Mouse (Mus musculus): Measurements from ENCODE around the gene H2al1k. TPM values are rescaled to one million over a fixed set of nuclear protein-coding genes. Genes with fewer than 3 reads are reported as not detected.
"Not testable (repeated sequence)": the region's sequence is repeated elsewhere in the genome, so short reads cannot be mapped to it uniquely, and the experiment has no call there.

H2al1k gene
- polyA plus RNA-seq (2014; fragmentation: Nextera tagmentation; extraction: Ambion mirVana) = not detected in 2 replicates

DNA sequence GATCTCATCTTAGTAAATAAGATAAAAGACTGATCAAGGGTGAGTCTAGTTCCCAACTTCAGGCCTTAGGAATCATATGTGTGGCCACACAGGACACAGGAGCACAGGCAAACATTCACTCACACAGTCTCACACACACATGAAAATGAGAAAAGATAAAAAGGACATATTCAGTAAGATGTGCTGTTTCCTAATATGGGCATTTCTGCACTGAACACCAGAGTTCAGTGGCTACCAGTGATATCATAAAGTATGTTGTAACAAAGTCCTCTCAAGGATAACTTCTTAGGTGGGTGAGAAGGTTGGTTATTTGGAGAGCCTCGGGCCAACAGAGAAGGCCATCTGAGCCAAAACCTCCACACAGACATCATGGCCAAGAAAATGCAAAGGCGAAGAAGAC lies at the start of gene H2al1k:
TSS of gene H2al1k (plus strand) at position 301 of the 400 bp plus-strand sequence.
- H3K27ac ChIP-seq; ATAC-seq (ENCODE audit: low FRiP score); H3K4me1 ChIP-seq (replicated peaks; ENCODE audit: control insufficient read depth, insufficient read depth, low read length); H3K4me2 ChIP-seq (replicated peaks); H3K27me3 ChIP-seq (ENCODE audit: control insufficient read depth, insufficient read depth, low read length); H3K4me3 ChIP-seq (replicated peaks; ENCODE audit: low read length); DNase-seq (ENCODE audit: low spot score); H3K9me3 ChIP-seq (ENCODE audit: control insufficient read depth, low read length); H3K36me3 ChIP-seq (replicated peaks; ENCODE audit: control insufficient read depth, insufficient read depth); H3K9ac ChIP-seq: not testable (repeated sequence)
- whole genome bisulfite sequencing = no CpG with 5 or more reads among the region's 2 CpGs

DNA sequence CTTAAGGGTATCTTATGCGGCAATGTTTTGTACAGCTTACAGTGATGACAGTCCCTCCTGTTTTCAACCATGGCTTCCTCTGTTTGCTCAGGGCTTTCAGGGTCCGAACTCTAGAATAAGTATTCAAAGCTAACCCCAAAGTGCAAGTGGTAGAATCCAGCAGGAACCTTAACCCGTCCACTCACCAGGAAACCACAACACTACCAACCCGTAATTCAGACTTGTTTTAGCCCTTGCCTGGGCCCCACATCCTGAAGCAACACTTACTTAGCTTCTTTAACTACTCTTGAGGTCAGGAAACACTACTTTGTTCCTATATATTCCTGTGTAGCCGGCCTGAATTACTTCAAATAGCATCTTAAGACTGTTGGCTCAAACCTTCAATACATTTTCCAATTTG lies 47.6 kb upstream of the H2al1k start:
- Histone ChIP-seq H3K27me3 (ENCODE audit: control insufficient read depth, insufficient read depth, low read length) (no peaks in the 10 kb centered on the region), H3K27ac (no peak overlapping the region), H3K4me2 (replicated peaks) (no peak overlapping the region), H3K4me3 (replicated peaks; ENCODE audit: low read length) (no peak overlapping the region), H3K9ac (no peak overlapping the region), H3K36me3 (replicated peaks; ENCODE audit: control insufficient read depth, insufficient read depth) (no peaks in the 10 kb centered on the region), H3K9me3 (ENCODE audit: control insufficient read depth, low read length) (no peaks in the 10 kb centered on the region), H3K4me1 (replicated peaks; ENCODE audit: control insufficient read depth, insufficient read depth, low read length) (no peaks in the 10 kb centered on the region)
- WGBS = 84% methylated on average over 5 of the region's 5 CpGs
- ATAC-seq (ENCODE audit: low FRiP score) = no peak
- no peak for DNase-seq (ENCODE audit: low spot score)

DNA sequence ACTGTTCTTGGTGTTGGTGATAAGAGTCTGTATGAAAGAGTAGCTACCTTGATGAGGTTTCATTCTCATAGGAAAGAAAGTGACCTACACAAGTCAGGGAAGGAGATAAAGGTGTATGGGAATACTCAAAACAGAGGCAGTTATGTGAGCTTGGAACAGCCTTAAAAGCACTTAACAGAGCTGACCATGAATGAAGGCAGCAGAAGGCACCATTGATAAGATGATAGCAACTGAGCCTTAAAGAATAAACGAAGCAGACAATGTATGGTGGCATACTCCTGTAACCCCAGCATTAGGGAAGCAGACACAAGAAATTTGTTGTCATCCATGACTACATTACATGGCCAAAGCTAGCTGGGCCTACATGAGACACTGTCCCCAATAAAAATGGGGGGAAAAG lies 47.0 kb upstream of the H2al1k start:
- WGBS = 56% methylated on average over 1 of the region's 1 CpGs
- H3K4me1 ChIP-seq (replicated peaks; ENCODE audit: control insufficient read depth, insufficient read depth, low read length) = no peaks in the 10 kb centered on the region
- H3K4me2 ChIP-seq (replicated peaks) = no peak overlapping the region
- no peak for DNase-seq (ENCODE audit: low spot score)
- no peaks in the 10 kb centered on the region for H3K27me3 ChIP-seq (ENCODE audit: control insufficient read depth, insufficient read depth, low read length)
- H3K4me3 ChIP-seq (replicated peaks; ENCODE audit: low read length) = no peak overlapping the region
- H3K9ac ChIP-seq = no peak overlapping the region
- no peaks in the 10 kb centered on the region for H3K36me3 ChIP-seq (replicated peaks; ENCODE audit: control insufficient read depth, insufficient read depth)
- no peak for ATAC-seq (ENCODE audit: low FRiP score)
- H3K27ac ChIP-seq = no peak overlapping the region
- H3K9me3 ChIP-seq (ENCODE audit: control insufficient read depth, low read length) = no peaks in the 10 kb centered on the region

DNA sequence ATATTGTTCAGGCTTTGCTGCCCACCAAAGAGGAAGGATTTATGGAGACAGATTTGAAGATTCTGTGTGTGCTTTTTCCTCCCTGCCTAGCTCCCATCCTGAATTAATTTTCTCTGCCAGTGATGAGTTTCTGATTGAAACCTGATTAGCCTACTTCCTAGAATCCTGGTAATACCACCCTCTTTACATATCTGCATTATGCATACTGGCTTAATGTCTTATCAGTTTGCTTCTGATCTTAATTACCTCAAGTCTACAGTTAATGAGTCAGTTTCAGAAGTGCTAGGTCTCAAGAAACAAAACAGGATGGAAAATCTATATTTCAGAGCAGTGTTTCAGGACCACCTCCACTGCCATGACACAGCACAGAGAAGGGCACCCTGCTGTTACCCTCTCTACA lies 34.0 kb upstream of the H2al1k start:
- ATAC-seq (ENCODE audit: low FRiP score); H3K36me3 ChIP-seq (replicated peaks; ENCODE audit: control insufficient read depth, insufficient read depth); H3K9ac ChIP-seq; H3K4me2 ChIP-seq (replicated peaks); H3K27ac ChIP-seq; H3K27me3 ChIP-seq (ENCODE audit: control insufficient read depth, insufficient read depth, low read length); DNase-seq (ENCODE audit: low spot score); H3K4me3 ChIP-seq (replicated peaks; ENCODE audit: low read length); H3K9me3 ChIP-seq (ENCODE audit: control insufficient read depth, low read length); H3K4me1 ChIP-seq (replicated peaks; ENCODE audit: control insufficient read depth, insufficient read depth, low read length): not testable (repeated sequence)

DNA sequence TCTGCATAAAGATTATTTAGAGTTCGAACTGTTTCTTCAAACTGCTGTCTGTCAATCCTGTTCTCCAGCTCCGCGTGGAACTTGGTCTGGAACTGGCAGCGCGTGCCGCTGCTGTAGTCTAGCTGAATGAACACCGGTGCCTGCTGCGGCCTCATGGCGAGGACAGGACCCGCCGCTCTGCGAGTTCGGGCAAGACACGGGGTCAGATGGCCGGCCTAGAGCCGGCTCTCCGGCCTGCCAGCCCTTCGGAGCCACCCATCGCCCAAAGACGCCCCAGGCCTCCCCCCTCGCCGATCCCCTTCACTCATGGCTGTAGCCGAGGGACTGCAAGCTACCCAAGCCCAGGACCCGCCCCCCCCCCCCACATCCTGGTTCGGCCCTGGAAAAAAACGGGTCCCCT lies 22.5 kb upstream of the H2al1k start:
- not testable (repeated sequence) for H3K27me3 ChIP-seq (ENCODE audit: control insufficient read depth, insufficient read depth, low read length); ATAC-seq (ENCODE audit: low FRiP score); DNase-seq (ENCODE audit: low spot score); H3K36me3 ChIP-seq (replicated peaks; ENCODE audit: control insufficient read depth, insufficient read depth); H3K4me3 ChIP-seq (replicated peaks; ENCODE audit: low read length); H3K27ac ChIP-seq; H3K4me1 ChIP-seq (replicated peaks; ENCODE audit: control insufficient read depth, insufficient read depth, low read length); H3K4me2 ChIP-seq (replicated peaks); H3K9ac ChIP-seq; H3K9me3 ChIP-seq (ENCODE audit: control insufficient read depth, low read length)
- 93% methylated on average over 19 of the region's 26 CpGs for WGBS

DNA sequence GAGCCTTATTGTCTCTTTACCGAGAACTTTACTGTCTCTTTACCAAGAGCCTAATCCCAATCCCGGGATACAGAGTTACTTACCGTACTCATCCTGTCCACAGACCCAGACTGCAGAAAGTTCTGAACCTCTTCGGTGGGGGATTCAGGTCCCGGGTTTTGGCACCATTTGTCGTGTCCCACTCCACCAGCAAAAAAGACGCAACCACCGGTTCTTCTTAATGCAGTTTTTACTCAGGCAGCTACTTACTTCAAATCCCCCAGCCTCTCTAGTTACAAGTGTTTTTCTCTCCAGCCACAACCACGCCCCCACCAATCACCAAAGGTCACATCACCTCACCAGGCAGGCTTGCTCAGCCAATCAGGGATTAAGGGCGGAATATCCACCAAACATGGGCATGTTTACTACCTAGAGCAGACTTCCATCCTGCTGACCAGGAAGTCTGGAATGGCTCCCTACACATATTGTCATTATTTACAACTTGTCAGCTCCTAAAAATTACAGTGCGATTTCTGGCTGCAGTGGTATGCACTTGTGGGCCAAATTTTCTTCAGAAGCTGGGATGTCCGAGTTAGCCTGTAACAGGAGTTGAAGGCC lies 18.0 kb upstream of the H2al1k start:
- H3K27ac ChIP-seq; DNase-seq (ENCODE audit: low spot score); H3K9me3 ChIP-seq (ENCODE audit: control insufficient read depth, low read length); H3K36me3 ChIP-seq (replicated peaks; ENCODE audit: control insufficient read depth, insufficient read depth); ATAC-seq (ENCODE audit: low FRiP score); H3K9ac ChIP-seq; H3K4me1 ChIP-seq (replicated peaks; ENCODE audit: control insufficient read depth, insufficient read depth, low read length); H3K27me3 ChIP-seq (ENCODE audit: control insufficient read depth, insufficient read depth, low read length); H3K4me2 ChIP-seq (replicated peaks); H3K4me3 ChIP-seq (replicated peaks; ENCODE audit: low read length): not testable (repeated sequence)
- WGBS = 90% methylated on average over 12 of the region's 12 CpGs

DNA sequence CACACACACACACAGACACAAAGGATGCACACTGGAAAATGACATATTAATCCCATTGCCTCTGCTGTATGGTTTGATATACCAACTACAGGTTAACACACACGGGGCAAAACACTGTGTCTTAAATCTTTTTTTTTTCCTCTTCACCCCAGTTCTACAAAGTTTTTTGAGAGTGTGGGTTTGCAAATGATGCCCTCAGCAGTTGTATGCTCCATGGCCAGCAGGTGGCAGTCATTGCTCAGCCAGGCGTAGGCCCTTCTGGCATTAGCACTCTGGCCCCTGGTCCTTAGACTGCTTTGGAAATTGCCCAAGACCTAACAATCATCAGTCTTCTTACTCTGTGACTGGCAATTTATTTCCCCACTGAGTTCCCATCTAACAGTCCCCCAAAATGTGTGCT lies 17.4 kb upstream of the H2al1k start:
- not testable (repeated sequence) for H3K4me1 ChIP-seq (replicated peaks; ENCODE audit: control insufficient read depth, insufficient read depth, low read length); H3K4me3 ChIP-seq (replicated peaks; ENCODE audit: low read length); H3K36me3 ChIP-seq (replicated peaks; ENCODE audit: control insufficient read depth, insufficient read depth); H3K4me2 ChIP-seq (replicated peaks); H3K9me3 ChIP-seq (ENCODE audit: control insufficient read depth, low read length); H3K9ac ChIP-seq; ATAC-seq (ENCODE audit: low FRiP score); DNase-seq (ENCODE audit: low spot score); H3K27ac ChIP-seq; H3K27me3 ChIP-seq (ENCODE audit: control insufficient read depth, insufficient read depth, low read length)
- 65% methylated on average over 2 of the region's 2 CpGs for WGBS

DNA sequence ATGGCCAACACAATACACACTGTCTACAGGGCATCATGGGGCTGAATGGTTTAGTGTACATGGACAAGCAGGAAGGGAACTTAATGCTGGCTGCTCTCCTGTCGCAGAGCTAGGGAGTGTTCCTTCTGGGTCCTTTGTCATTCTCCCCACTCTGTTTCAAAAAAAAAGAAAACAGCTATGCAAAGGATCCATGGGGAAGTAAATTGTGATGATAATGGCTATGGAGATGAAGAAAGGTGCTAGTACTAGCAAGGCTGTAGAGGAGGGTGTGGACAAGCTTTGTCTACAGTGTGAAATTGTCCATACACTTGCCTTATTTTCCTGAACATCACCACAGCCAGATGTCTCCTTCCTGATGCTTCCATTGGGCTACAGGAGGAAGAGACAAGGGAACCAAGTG lies 15.4 kb upstream of the H2al1k start:
- WGBS = 53% methylated on average over 1 of the region's 1 CpGs
- not testable (repeated sequence) for DNase-seq (ENCODE audit: low spot score); H3K9ac ChIP-seq; H3K27ac ChIP-seq; H3K4me1 ChIP-seq (replicated peaks; ENCODE audit: control insufficient read depth, insufficient read depth, low read length); H3K27me3 ChIP-seq (ENCODE audit: control insufficient read depth, insufficient read depth, low read length); H3K36me3 ChIP-seq (replicated peaks; ENCODE audit: control insufficient read depth, insufficient read depth); H3K9me3 ChIP-seq (ENCODE audit: control insufficient read depth, low read length); ATAC-seq (ENCODE audit: low FRiP score); H3K4me2 ChIP-seq (replicated peaks); H3K4me3 ChIP-seq (replicated peaks; ENCODE audit: low read length)

DNA sequence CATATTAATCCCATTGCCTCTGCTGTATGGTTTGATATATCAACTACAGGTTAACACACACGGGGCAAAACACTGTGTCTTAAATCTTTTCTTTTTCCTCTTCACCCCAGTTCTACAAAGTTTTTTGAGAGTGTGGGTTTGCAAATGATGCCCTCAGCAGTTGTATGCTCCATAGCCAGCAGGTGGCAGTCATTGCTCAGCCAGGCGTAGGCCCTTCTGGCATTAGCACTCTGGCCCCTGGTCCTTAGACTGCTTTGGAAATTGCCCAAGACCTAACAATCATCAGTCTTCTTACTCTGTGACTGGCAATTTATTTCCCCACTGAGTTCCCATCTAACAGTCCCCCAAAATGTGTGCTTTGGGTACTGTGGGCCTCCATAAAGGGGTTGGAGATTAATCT lies 23.6 kb downstream of the H2al1k start:
- DNase-seq (ENCODE audit: low spot score) (peak; percentile 26), ATAC-seq (ENCODE audit: low FRiP score) (0 out of 2 replicates have a peak, but pooled peaks have one; percentile 34)
- not testable (repeated sequence) for H3K36me3 ChIP-seq (replicated peaks; ENCODE audit: control insufficient read depth, insufficient read depth); H3K4me1 ChIP-seq (replicated peaks; ENCODE audit: control insufficient read depth, insufficient read depth, low read length); H3K9me3 ChIP-seq (ENCODE audit: control insufficient read depth, low read length); H3K27me3 ChIP-seq (ENCODE audit: control insufficient read depth, insufficient read depth, low read length); H3K4me3 ChIP-seq (replicated peaks; ENCODE audit: low read length); H3K9ac ChIP-seq; H3K27ac ChIP-seq; H3K4me2 ChIP-seq (replicated peaks)
- WGBS = 70% methylated on average over 2 of the region's 2 CpGs

DNA sequence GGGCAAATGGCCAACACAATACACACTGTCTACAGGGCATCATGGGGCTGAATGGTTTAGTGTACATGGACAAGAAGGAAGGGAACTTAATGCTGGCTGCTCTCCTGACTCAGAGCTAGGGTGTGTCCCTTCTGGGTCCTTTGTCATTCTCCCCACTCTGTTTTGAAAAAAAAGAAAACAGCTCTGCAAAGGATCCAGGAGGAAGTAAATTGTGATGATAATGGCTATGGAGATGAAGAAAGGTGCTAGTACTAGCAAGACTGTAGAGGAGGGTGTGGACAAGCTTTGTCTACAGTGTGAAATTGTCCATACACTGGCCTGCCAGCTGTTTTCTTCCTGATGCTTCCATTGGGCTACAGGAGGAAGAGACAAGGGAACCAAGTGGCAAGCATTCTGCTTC lies 25.5 kb downstream of the H2al1k start:
- not testable (repeated sequence) for ATAC-seq (ENCODE audit: low FRiP score); H3K27ac ChIP-seq; H3K9ac ChIP-seq

More for the DNA sequence above, 25.5 kb downstream of the H2al1k start:
- H3K4me3 ChIP-seq (replicated peaks; ENCODE audit: low read length); H3K9me3 ChIP-seq (ENCODE audit: control insufficient read depth, low read length); DNase-seq (ENCODE audit: low spot score); H3K4me2 ChIP-seq (replicated peaks); H3K36me3 ChIP-seq (replicated peaks; ENCODE audit: control insufficient read depth, insufficient read depth); H3K4me1 ChIP-seq (replicated peaks; ENCODE audit: control insufficient read depth, insufficient read depth, low read length); H3K27me3 ChIP-seq (ENCODE audit: control insufficient read depth, insufficient read depth, low read length): not testable (repeated sequence)
